ENCODE assay signal across 22 mouse cellular contexts in genomic region chr14:8444363-8444762, GRCm38 (mm10).
A peak's percentile ranks its signal among the peaks of the same experiment; 100 is the strongest.
DNase-seq lines count a peak whose midpoint lies in the region; ATAC-seq lines count a peak whose summit lies in the region.
"Had no signal": no experiment of that assay in that cellular context is flagged by ENCODE, and none has a peak within 500 bp of the region (broad histone marks: within the 10 kb centered on the region; RNA-seq: fewer than 3 reads in every experiment).

No protein-coding gene starts in this region.

- no peak overlapping the region for H3K4me2 ChIP-seq in stomach, embryonic 15.5 days
- H3K4me2 ChIP-seq in stomach, embryonic 16.5 days (ENCODE audit: low read depth, low read length) = no peak overlapping the region
- H3K4me2 ChIP-seq in intestine, embryonic 15.5 days (replicated peaks) = no peak overlapping the region
- H3K4me2 ChIP-seq: embryonic facial prominence, embryonic 13.5 days; embryonic facial prominence, embryonic 15.5 days; forebrain, embryonic 12.5 days had no signal

- no peaks in the 10 kb centered on the region for H3K36me3 ChIP-seq in stomach, embryonic 15.5 days
- no peaks in the 10 kb centered on the region for H3K36me3 ChIP-seq in stomach, embryonic 16.5 days (ENCODE audit: control insufficient read depth, insufficient read depth, low read length)
- no peaks in the 10 kb centered on the region for H3K36me3 ChIP-seq in intestine, embryonic 15.5 days
- H3K36me3 ChIP-seq: embryonic facial prominence, embryonic 13.5 days; embryonic facial prominence, embryonic 15.5 days; forebrain, embryonic 10.5 days; forebrain, embryonic 12.5 days had no signal

- H3K9me3 ChIP-seq in stomach, embryonic 15.5 days = no peaks in the 10 kb centered on the region
- H3K9me3 ChIP-seq in stomach, embryonic 16.5 days (replicated peaks; ENCODE audit: control insufficient read depth, low read length) = no peaks in the 10 kb centered on the region
- H3K9me3 ChIP-seq in intestine, embryonic 15.5 days = no peaks in the 10 kb centered on the region
- H3K9me3 ChIP-seq: embryonic facial prominence, embryonic 13.5 days; embryonic facial prominence, embryonic 15.5 days; forebrain, embryonic 10.5 days; forebrain, embryonic 12.5 days had no signal

- ATAC-seq in stomach, embryonic 15.5 days (ENCODE audit: insufficient read depth, low FRiP score, low read depth) = 0 out of 2 replicates have a peak, but pooled peaks have one; percentile 47
- peak; percentile 72; the same call in 1 of the 2 replicates for ATAC-seq in stomach, embryonic 16.5 days (ENCODE audit: insufficient read depth, low FRiP score)
- no peak for ATAC-seq in intestine, embryonic 15.5 days
- ATAC-seq: forebrain, embryonic 14.5 days had no signal

- no peaks in the 10 kb centered on the region for H3K27me3 ChIP-seq in stomach, embryonic 15.5 days (replicated peaks)
- no peaks in the 10 kb centered on the region for H3K27me3 ChIP-seq in stomach, embryonic 16.5 days (ENCODE audit: control insufficient read depth, insufficient read depth, low read length)
- H3K27me3 ChIP-seq in intestine, embryonic 15.5 days (replicated peaks) = no peaks in the 10 kb centered on the region
- H3K27me3 ChIP-seq: embryonic facial prominence, embryonic 13.5 days; embryonic facial prominence, embryonic 15.5 days; forebrain, embryonic 12.5 days had no signal

- no peak overlapping the region for H3K27ac ChIP-seq in stomach, embryonic 15.5 days
- peak overlapping the region; percentile 78 for H3K27ac ChIP-seq in stomach, embryonic 16.5 days (ENCODE audit: low read length)
- H3K27ac ChIP-seq in intestine, embryonic 15.5 days = no peak overlapping the region
- H3K27ac ChIP-seq: embryonic facial prominence, embryonic 13.5 days; embryonic facial prominence, embryonic 15.5 days; forebrain, embryonic 10.5 days; forebrain, embryonic 12.5 days had no signal

- H3K4me1 ChIP-seq in stomach, embryonic 15.5 days = no peaks in the 10 kb centered on the region
- H3K4me1 ChIP-seq in stomach, embryonic 16.5 days (ENCODE audit: control insufficient read depth, insufficient read depth, low read length) = no peaks in the 10 kb centered on the region
- no peaks in the 10 kb centered on the region for H3K4me1 ChIP-seq in intestine, embryonic 15.5 days (replicated peaks)
- H3K4me1 ChIP-seq: embryonic facial prominence, embryonic 13.5 days; embryonic facial prominence, embryonic 15.5 days; forebrain, embryonic 10.5 days; forebrain, embryonic 12.5 days had no signal

- H3K9ac ChIP-seq in stomach, embryonic 15.5 days = no peak overlapping the region
- H3K9ac ChIP-seq in stomach, embryonic 16.5 days (ENCODE audit: low read length) = no peak overlapping the region
- H3K9ac ChIP-seq in intestine, embryonic 15.5 days = no peak overlapping the region
- H3K9ac ChIP-seq: embryonic facial prominence, embryonic 13.5 days; embryonic facial prominence, embryonic 15.5 days; forebrain, embryonic 12.5 days had no signal

- peak; percentile 17 for DNase-seq in lung, postnatal 36 days
- no peak for DNase-seq in lung, postnatal 25 days (ENCODE audit: low spot score)
- no peak for DNase-seq in testis, postnatal 14 days (ENCODE audit: low spot score)
- DNase-seq: adrenal gland, adult 2 months; adrenal gland, postnatal 10 days; adrenal gland, postnatal 25 days; cerebellum, adult 11 months; cerebellum, adult 18-20 months; cerebellum, adult 8-10 months; cerebellum, adult 9-11 months; cerebellum, postnatal 14 days; cerebellum, postnatal 36 days; embryo, embryonic 11 days had no signal

- no peak overlapping the region for H3K4me3 ChIP-seq in stomach, embryonic 15.5 days (replicated peaks)
- no peak overlapping the region for H3K4me3 ChIP-seq in stomach, embryonic 16.5 days (replicated peaks; ENCODE audit: low read length)
- H3K4me3 ChIP-seq in intestine, embryonic 15.5 days (replicated peaks) = no peak overlapping the region
- H3K4me3 ChIP-seq: embryonic facial prominence, embryonic 13.5 days; embryonic facial prominence, embryonic 15.5 days; erythroblast, embryonic 14.5 days; forebrain, embryonic 10.5 days; forebrain, embryonic 12.5 days had no signal

- 84% methylated on average over 2 of the region's 2 CpGs for WGBS in stomach, embryonic 15.5 days
- 83% methylated on average over 2 of the region's 2 CpGs for WGBS in stomach, embryonic 16.5 days
- 78% methylated on average over 2 of the region's 2 CpGs for WGBS in intestine, embryonic 15.5 days
